ENCODE assay signal across 13 mouse cellular contexts in genomic region chr5:114309680-114310036, GRCm38 (mm10). TPM values are rescaled to one million over a fixed set of nuclear protein-coding genes. Genes with fewer than 3 reads are reported as not detected.
A peak's percentile ranks its signal among the peaks of the same experiment; 100 is the strongest.
DNase-seq lines count a peak whose midpoint lies in the region; ATAC-seq and TF ChIP-seq lines count a peak whose summit lies in the region.
"Had no signal": no experiment of that assay in that cellular context is flagged by ENCODE, and none has a peak within 500 bp of the region (broad histone marks: within the 10 kb centered on the region; RNA-seq: fewer than 3 reads in every experiment).

No protein-coding gene starts in this region.

- intact Hi-C loops in heart, postnatal 10 days (cut with DNase I): loop anchor here (1.0 to 10.0 kb wide), 3 partner anchors 61 to 305 kb away; no protein-coding TSS in a partner anchor

- no peak overlapping the region for H3K27ac ChIP-seq in heart, embryonic 16.5 days (ENCODE audit: low read length)
- no peak overlapping the region for H3K27ac ChIP-seq in lung, postnatal 0 days (ENCODE audit: low read length)
- H3K27ac ChIP-seq in intestine, embryonic 16.5 days (ENCODE audit: low read length): no peak overlapping the region
- H3K27ac ChIP-seq in neural tube, embryonic 15.5 days (replicated peaks): no peak overlapping the region

- H3K27me3 ChIP-seq in heart, embryonic 16.5 days (ENCODE audit: control insufficient read depth, insufficient read depth, low read length): no peaks in the 10 kb centered on the region
- no peaks in the 10 kb centered on the region for H3K27me3 ChIP-seq in lung, postnatal 0 days (replicated peaks; ENCODE audit: insufficient read depth, low read length)
- no peaks in the 10 kb centered on the region for H3K27me3 ChIP-seq in intestine, embryonic 16.5 days (replicated peaks; ENCODE audit: control insufficient read depth, insufficient read depth, low read length)
- H3K27me3 ChIP-seq in neural tube, embryonic 15.5 days (replicated peaks): peaks cover 20% of the 10 kb centered on the region; the same call in 1 of the 2 replicates

- TF ChIP-seq CTCF in lung, postnatal 0 days (IDR thresholded peaks at IDR 0.05): no peak

- DNase-seq in heart, postnatal 10 days: no peak
- peak; percentile 17 for DNase-seq in lung, postnatal 0 days (ENCODE audit: low spot score)
- DNase-seq in lung, postnatal 25 days (ENCODE audit: low spot score): no peak
- no peak for DNase-seq in embryo, embryonic 10 days (ENCODE audit: low spot score)
- DNase-seq in gastrocnemius, postnatal 25 days: no peak
- DNase-seq: cerebellum, adult 18-20 months had no signal

- no peak overlapping the region for H3K9ac ChIP-seq in heart, embryonic 16.5 days (ENCODE audit: low read length)
- no peak overlapping the region for H3K9ac ChIP-seq in lung, postnatal 0 days (replicated peaks; ENCODE audit: low read depth)
- H3K9ac ChIP-seq in intestine, embryonic 16.5 days (ENCODE audit: low read depth, low read length): peak overlapping the region; percentile 47; the same call in 1 of the 2 replicates
- no peak overlapping the region for H3K9ac ChIP-seq in neural tube, embryonic 15.5 days (replicated peaks)

- no peaks in the 10 kb centered on the region for H3K9me3 ChIP-seq in heart, embryonic 16.5 days (replicated peaks; ENCODE audit: control insufficient read depth, low read length)
- no peaks in the 10 kb centered on the region for H3K9me3 ChIP-seq in lung, postnatal 0 days (ENCODE audit: low read length)
- H3K9me3 ChIP-seq in intestine, embryonic 16.5 days (ENCODE audit: control insufficient read depth, low read length): no peaks in the 10 kb centered on the region
- no peaks in the 10 kb centered on the region for H3K9me3 ChIP-seq in neural tube, embryonic 15.5 days (replicated peaks)

- no peak overlapping the region for H3K4me3 ChIP-seq in heart, embryonic 16.5 days (ENCODE audit: low read length)
- no peak overlapping the region for H3K4me3 ChIP-seq in lung, postnatal 0 days (ENCODE audit: low read depth, low read length)
- peak overlapping the region; percentile 25 for H3K4me3 ChIP-seq in intestine, embryonic 16.5 days (ENCODE audit: low read length)
- no peak overlapping the region for H3K4me3 ChIP-seq in neural tube, embryonic 15.5 days (replicated peaks)

- 57% methylated on average over 11 of the region's 11 CpGs for whole genome bisulfite sequencing in heart, embryonic 16.5 days
- whole genome bisulfite sequencing in lung, postnatal 0 days: 6% methylated on average over 11 of the region's 11 CpGs
- 22% methylated on average over 11 of the region's 11 CpGs for WGBS in intestine, embryonic 16.5 days
- WGBS in neural tube, embryonic 15.5 days: 31% methylated on average over 11 of the region's 11 CpGs

- no peaks in the 10 kb centered on the region for H3K4me1 ChIP-seq in heart, embryonic 16.5 days (ENCODE audit: control insufficient read depth, insufficient read depth, low read length)
- 0 out of 2 replicates have a peak, but pooled peaks cover 4% of the 10 kb centered on the region for H3K4me1 ChIP-seq in lung, postnatal 0 days (ENCODE audit: insufficient read depth, low read depth, low read length)
- peaks cover 7% of the 10 kb centered on the region; the same call in 1 of the 2 replicates for H3K4me1 ChIP-seq in intestine, embryonic 16.5 days (ENCODE audit: control insufficient read depth, insufficient read depth, low read length)
- peaks cover under 1% of the 10 kb centered on the region for H3K4me1 ChIP-seq in neural tube, embryonic 15.5 days

- H3K36me3 ChIP-seq in heart, embryonic 16.5 days (ENCODE audit: control insufficient read depth, insufficient read depth): no peaks in the 10 kb centered on the region
- H3K36me3 ChIP-seq in lung, postnatal 0 days (ENCODE audit: insufficient read depth, low read length): no peaks in the 10 kb centered on the region
- H3K36me3 ChIP-seq in intestine, embryonic 16.5 days (ENCODE audit: control insufficient read depth, insufficient read depth, low read length): no peaks in the 10 kb centered on the region
- H3K36me3 ChIP-seq in neural tube, embryonic 15.5 days: no peaks in the 10 kb centered on the region

- no peak for TF ChIP-seq EP300 in lung, postnatal 0 days (IDR thresholded peaks at IDR 0.05)

- no peak for ATAC-seq in heart, embryonic 16.5 days (replicated peaks; ENCODE audit: extremely low read depth, insufficient read depth, low FRiP score)
- ATAC-seq in lung, postnatal 0 days: no peak
- ATAC-seq in intestine, embryonic 16.5 days: no peak
- ATAC-seq in neural tube, embryonic 15.5 days (ENCODE audit: low FRiP score): no peak
- ATAC-seq: forebrain, embryonic 14.5 days; inflammation-experienced regulatory T-cells, adult 6 months had no signal

- peak overlapping the region; percentile 50; the same call in 1 of the 2 replicates for H3K4me2 ChIP-seq in heart, embryonic 16.5 days (ENCODE audit: low read depth, low read length)
- peak overlapping the region; percentile 46 for H3K4me2 ChIP-seq in lung, postnatal 0 days (replicated peaks; ENCODE audit: low read depth, low read length)
- peak overlapping the region; percentile 51 for H3K4me2 ChIP-seq in intestine, embryonic 16.5 days (ENCODE audit: low read depth, low read length)
- peak overlapping the region; percentile 28 for H3K4me2 ChIP-seq in neural tube, embryonic 15.5 days

RNA-seq across cellular contexts. Expression of gene Myo1h, which starts 20.7 kb away (rescaled TPM):
- polyA plus RNA-seq in heart, embryonic 16.5 days (2015; fragmentation: Nextera tagmentation; extraction: Ambion mirVana): 2.7 and 2.8 TPM in 2 replicates
- under 1 TPM in 1 of 2 experiments, not detected in 1; 0.29 TPM for total RNA-seq in heart, postnatal 10 days (2021)
- 3.1 and 3.4 TPM in 2 replicates for polyA plus RNA-seq in lung, postnatal 0 days (2015; fragmentation: Nextera tagmentation; extraction: Ambion mirVana)
- 5.1 and 5.9 TPM in 2 replicates for polyA plus RNA-seq in intestine, embryonic 16.5 days (2015; fragmentation: Nextera tagmentation; extraction: Ambion mirVana)
- polyA plus RNA-seq in neural tube, embryonic 15.5 days (2015; fragmentation: Nextera tagmentation; extraction: Ambion mirVana): 0.56 and 0.64 TPM in 2 replicates
- total RNA-seq in gastrocnemius, postnatal 25 days (2021): under 1 TPM; 0.10 to 0.21 TPM

RNA-seq across cellular contexts. Expression of gene Foxn4, which starts 36.1 kb away (rescaled TPM):
- polyA plus RNA-seq in heart, embryonic 16.5 days (2015; fragmentation: Nextera tagmentation; extraction: Ambion mirVana): 0.11 and 0.44 TPM in 2 replicates
- not detected for total RNA-seq in heart, postnatal 10 days (2021)
- polyA plus RNA-seq in lung, postnatal 0 days (2015; fragmentation: Nextera tagmentation; extraction: Ambion mirVana): 0.74 and 0.81 TPM in 2 replicates
- not detected in 2 replicates for polyA plus RNA-seq in intestine, embryonic 16.5 days (2015; fragmentation: Nextera tagmentation; extraction: Ambion mirVana)
- not detected in 2 replicates for polyA plus RNA-seq in neural tube, embryonic 15.5 days (2015; fragmentation: Nextera tagmentation; extraction: Ambion mirVana)
- not detected for total RNA-seq in gastrocnemius, postnatal 25 days (2021)
- total RNA-seq: adrenal gland, postnatal 4 days; layer of hippocampus, postnatal 25 days had no signal
- polyA plus RNA-seq: inflammation-experienced regulatory T-cells, adult 6 months had no signal
